Mouse (Mus musculus) heart, adult 2 months (tissue): ENCODE measurements at regions not wholly inside any gene's neighbourhood (a gene's known extent, or its start where the extent isn't known, plus 50 kb on each side); places are given as distances from the start of the nearest gene placed in this dataset.
A peak's percentile ranks its signal among the peaks of the same experiment; 100 is the strongest.

Experiments
- DNase-seq, 2 experiments: peaks; one replicate each; pipeline ENCODE4 v3.0.0; 2021
- H3K27ac ChIP-seq: fragments of 200-600 bp; 2 replicates; pipeline ENCODE4 v1.8.1; 2022
- H3K27me3 ChIP-seq: fragments of 200-500 bp; 2 replicates; pipeline ENCODE4 v1.6.1; 2012; ENCODE audit warnings: mild to moderate bottlenecking, low read length, inconsistent platforms, mixed read lengths; ENCODE audit not compliant: control insufficient read depth, insufficient read depth
- H3K36me3 ChIP-seq: fragments of 200-500 bp; 2 replicates; pipeline ENCODE4 v1.6.1; 2012; ENCODE audit warnings: low read length, inconsistent platforms; ENCODE audit not compliant: control insufficient read depth, insufficient read depth
- H3K4me1 ChIP-seq: fragments of 200-500 bp; 2 replicates; pipeline ENCODE4 v1.6.1; 2011; ENCODE audit warnings: low read length; ENCODE audit not compliant: control insufficient read depth, insufficient read depth
- H3K4me3 ChIP-seq: fragments of 200-600 bp; 2 replicates; pipeline ENCODE4 v1.8.1; 2022
- H3K79me2 ChIP-seq: fragments of 200-500 bp; replicated peaks from 2 replicates; pipeline ENCODE4 v1.6.1; 2012; ENCODE audit warnings: mild to moderate bottlenecking, inconsistent platforms, low read length, moderate library complexity, mixed read lengths; ENCODE audit not compliant: control insufficient read depth, insufficient read depth
- H3K9ac ChIP-seq: fragments of 200-500 bp; 2 replicates; pipeline ENCODE4 v1.6.1; 2012; ENCODE audit warnings: low read depth, mild to moderate bottlenecking, control low read depth, inconsistent platforms, low read length, mixed read lengths
- CTCF ChIP-seq: fragments of 200-600 bp; IDR thresholded peaks from 2 replicates; pipeline ENCODE4 v1.8.1; 2022; ENCODE audit warnings: antibody characterized with exemption, mild to moderate bottlenecking, moderate library complexity
- EP300 ChIP-seq: fragments of 200-500 bp; IDR thresholded peaks from 2 replicates; pipeline ENCODE4 v1.6.1; 2011; ENCODE audit warnings: low read depth, low read length, control low read depth; ENCODE audit not compliant: insufficient read depth
- POLR2A ChIP-seq: fragments of 200-500 bp; IDR thresholded peaks from 2 replicates; pipeline ENCODE4 v1.6.1; 2011; ENCODE audit warnings: mild to moderate bottlenecking, low read depth, low read length, control low read depth; ENCODE audit not compliant: insufficient read depth
- whole genome bisulfite sequencing: fragments of 180-500 bp; shearing (Covaris S2); methylation state at CpG from one replicate; pipeline ENCODE4 v1.1.7; 2018; 5-methylcytosine and 5-hydroxymethylcytosine counted together
- intact Hi-C: fragments of 180-260 bp; cut with DNase I; formaldehyde crosslinking; loops from one replicate; pipeline ENCODE4 v1.15.1; 2025

DNA sequence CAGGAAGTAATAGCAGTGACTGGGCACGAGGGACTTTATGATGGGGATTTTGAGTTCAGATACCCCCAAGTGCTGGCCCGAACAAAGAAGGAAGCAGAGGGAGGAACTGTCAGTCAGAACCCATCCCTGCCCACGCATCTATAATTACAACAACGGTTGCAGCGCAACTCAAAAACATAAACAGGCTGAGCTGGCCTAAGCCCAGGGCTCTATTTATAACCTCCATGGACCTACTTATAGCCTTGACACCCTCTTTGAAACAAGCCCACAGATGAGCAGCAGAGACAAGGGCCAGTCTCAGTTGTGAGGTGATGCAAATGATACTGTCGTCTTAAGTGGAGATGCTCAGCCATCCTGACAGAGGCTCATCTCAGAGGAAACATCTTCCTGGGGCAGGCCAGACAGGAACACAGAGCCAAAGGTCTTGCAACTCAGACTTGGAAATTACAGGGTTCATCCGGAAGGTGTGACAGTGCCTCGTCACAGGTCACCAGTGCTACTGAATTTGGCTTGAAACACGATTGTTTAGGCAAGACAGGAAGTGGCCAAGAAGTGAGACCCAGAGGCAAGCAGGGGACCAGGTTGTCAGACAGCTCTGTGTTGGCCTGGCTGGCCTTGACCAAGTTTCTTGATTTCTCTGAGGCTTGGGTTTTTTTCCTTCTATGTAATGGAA is 154.2 kb upstream of the Ado start:
- Histone ChIP-seq H3K4me3 (no peak overlapping the region), H3K4me1 (peaks cover 6% of the 10 kb centered on the region), H3K79me2 (no peaks in the 10 kb centered on the region), H3K27ac (no peak overlapping the region), H3K9ac (no peak overlapping the region), H3K27me3 (no peaks in the 10 kb centered on the region), H3K36me3 (no peaks in the 10 kb centered on the region)
- TF ChIP-seq EP300 (no peak), CTCF (no peak)
- WGBS: 35% methylated on average over 9 of the region's 9 CpGs
- DNase-seq: peak; percentile 62 to 74
- intact Hi-C loops: no loop called here

GRCm38 (mm10) chr10:67697401-67698195 is 148.8 kb upstream of the Ado start:
- no peak overlapping the region for H3K4me3 ChIP-seq
- TF ChIP-seq POLR2A (no peak), CTCF (no peak), EP300 (no peak)
- no peak overlapping the region for H3K27ac ChIP-seq
- no peaks in the 10 kb centered on the region for H3K27me3 ChIP-seq
- 54% methylated on average over 16 of the region's 16 CpGs for WGBS
- no peaks in the 10 kb centered on the region for H3K79me2 ChIP-seq
- no peaks in the 10 kb centered on the region; the same call in 1 of the 2 replicates for H3K36me3 ChIP-seq
- intact Hi-C loops: no loop called here
- DNase-seq: no peak
- H3K4me1 ChIP-seq: peaks cover 3% of the 10 kb centered on the region
- no peak overlapping the region for H3K9ac ChIP-seq

GRCm38 (mm10) chr10:67695891-67696853 is 147.4 kb upstream of the Ado start:
- H3K27ac ChIP-seq: no peak overlapping the region
- DNase-seq: no peak
- 48% methylated on average over 10 of the region's 10 CpGs for WGBS
- no peaks in the 10 kb centered on the region; the same call in 1 of the 2 replicates for H3K36me3 ChIP-seq
- TF ChIP-seq EP300: no peak
- no peak for TF ChIP-seq CTCF
- no peak for TF ChIP-seq POLR2A
- no peaks in the 10 kb centered on the region for H3K79me2 ChIP-seq
- no peak overlapping the region for H3K9ac ChIP-seq
- H3K27me3 ChIP-seq: no peaks in the 10 kb centered on the region
- peaks cover 2% of the 10 kb centered on the region for H3K4me1 ChIP-seq
- intact Hi-C loops: no loop called here
- H3K4me3 ChIP-seq: no peak overlapping the region

- Histone ChIP-seq H3K27ac (no peak overlapping the region), H3K27me3 (no peaks in the 10 kb centered on the region), H3K4me1 (peaks cover 2% of the 10 kb centered on the region), H3K36me3 (no peaks in the 10 kb centered on the region; the same call in 1 of the 2 replicates), H3K9ac (no peak overlapping the region), H3K79me2 (no peaks in the 10 kb centered on the region), H3K4me3 (no peak overlapping the region)
- peak in 1 of 2 experiments; percentile 17 for DNase-seq
- WGBS: 71% methylated on average over 4 of the region's 4 CpGs
- intact Hi-C loops: no loop called here
- no peak for TF ChIP-seq EP300
- no peak for TF ChIP-seq POLR2A
- TF ChIP-seq CTCF: no peak
These were observed 146.0 kb upstream of the Ado start for GRCm38 (mm10) chr10:67694751-67695150.

GRCm38 (mm10) chr10:67693586-67693985 is 144.8 kb upstream of the Ado start:
- Histone ChIP-seq H3K9ac (no peak overlapping the region), H3K27ac (no peak overlapping the region), H3K36me3 (no peaks in the 10 kb centered on the region; the same call in 1 of the 2 replicates), H3K79me2 (no peaks in the 10 kb centered on the region), H3K27me3 (no peaks in the 10 kb centered on the region), H3K4me1 (peaks cover 2% of the 10 kb centered on the region), H3K4me3 (no peak overlapping the region)
- no peak for DNase-seq
- intact Hi-C loops: no loop called here
- 72% methylated on average over 4 of the region's 4 CpGs for WGBS
- TF ChIP-seq CTCF: no peak
- no peak for TF ChIP-seq EP300
- no peak for TF ChIP-seq POLR2A
